Mouse (Mus musculus) midbrain, embryonic 10.5 days (tissue): ENCODE data around the gene Polr3e. TPM values are rescaled to one million over a fixed set of nuclear protein-coding genes. Genes with fewer than 3 reads are reported as not detected.

Experiments used
- DNase-seq: peaks from one replicate; pipeline ENCODE4 v3.0.0-alpha.2; 2017; ENCODE audit warnings: low spot score
- H3K27ac ChIP-seq: fragments of 300-500 bp; sonication (generic); replicated peaks from 2 replicates; pipeline ENCODE4 v1.5.1; 2016; ENCODE audit warnings: mild to moderate bottlenecking
- H3K27me3 ChIP-seq: fragments of 300-500 bp; sonication (generic); 2 replicates; pipeline ENCODE4 v1.6.1; 2016; ENCODE audit warnings: low read depth, mild to moderate bottlenecking; ENCODE audit not compliant: poor library complexity, severe bottlenecking
- H3K36me3 ChIP-seq: fragments of 300-500 bp; sonication (generic); 2 replicates; pipeline ENCODE4 v1.6.1; 2016; ENCODE audit warnings: mild to moderate bottlenecking, moderate library complexity
- H3K4me1 ChIP-seq: fragments of 300-500 bp; sonication (generic); 2 replicates; pipeline ENCODE4 v1.6.1; 2016
- H3K4me3 ChIP-seq: fragments of 300-500 bp; sonication (generic); 2 replicates; pipeline ENCODE4 v1.5.1; 2016; ENCODE audit warnings: mild to moderate bottlenecking, moderate library complexity
- H3K9me3 ChIP-seq: fragments of 300-500 bp; sonication (generic); replicated peaks from 2 replicates; pipeline ENCODE4 v1.6.1; 2016; ENCODE audit warnings: mild to moderate bottlenecking
- WGBS: fragments of 180-500 bp; shearing (Covaris S2); methylation state at CpG from one replicate; pipeline ENCODE4 v1.1.7; 2016; 5-methylcytosine and 5-hydroxymethylcytosine counted together
- polyA plus RNA-seq: library from polyadenylated mRNA; unstranded; fragments of >200 nt; fragmentation: Nextera tagmentation; extraction: Ambion mirVana; gene quantifications from 2 replicates; pipeline ENCODE4 v1.2.1, GENCODE M21; 2016

Polr3e gene
- polyA plus RNA-seq = 38.2 and 41.0 TPM in 2 replicates

DNA sequence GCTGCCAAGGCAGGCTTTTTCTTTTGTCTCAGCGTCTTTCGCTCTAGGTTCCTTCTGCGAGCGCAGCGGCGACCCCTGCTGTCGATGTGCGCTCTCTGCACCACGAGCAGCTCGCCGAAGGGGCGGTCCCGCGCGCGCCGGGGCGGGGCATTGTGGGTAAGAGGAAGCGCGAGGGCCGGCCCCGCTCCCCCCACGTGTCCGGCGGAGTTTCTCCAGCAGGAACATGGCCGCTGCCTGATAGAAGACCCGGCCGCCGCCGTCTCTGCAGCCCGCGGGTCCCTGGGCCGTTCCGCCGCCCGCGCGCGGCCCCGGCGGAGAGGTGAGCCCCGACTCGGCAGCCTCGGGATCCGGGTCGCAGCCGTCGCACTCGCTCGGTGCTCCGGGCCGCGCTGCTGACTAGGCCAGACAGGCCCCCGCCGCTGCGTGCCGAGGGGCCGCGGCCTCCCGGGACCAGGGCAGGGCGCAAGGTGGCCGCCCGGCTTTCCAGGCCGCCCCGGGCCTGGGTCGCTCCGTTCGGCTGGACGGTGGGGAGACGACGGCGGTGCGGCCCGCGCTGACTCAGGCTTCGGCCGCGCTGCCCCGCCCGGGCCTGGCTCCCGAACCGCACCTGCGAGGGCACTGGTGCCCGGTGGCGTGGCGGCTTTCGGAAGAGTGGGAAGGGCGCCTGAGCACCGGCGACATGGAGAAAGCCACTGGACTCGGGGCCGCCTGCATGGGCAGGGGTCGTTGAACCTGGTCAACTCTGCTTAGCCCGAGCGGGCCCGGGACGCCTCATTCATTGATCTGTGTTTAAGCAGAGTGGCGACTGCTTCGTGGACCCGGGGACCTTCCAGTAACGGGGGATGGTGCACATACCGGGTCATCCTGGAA is at the start of gene Polr3e:
TSS of gene Polr3e (plus strand) at position 153 of the 870 bp plus-strand sequence.
- Histone ChIP-seq H3K4me3 (peak within 1 kb of the TSS; percentile 83), H3K27me3 (no peaks in the 10 kb centered on the region), H3K36me3 (peaks cover 19% of the 10 kb centered on the region), H3K9me3 (no peaks in the 10 kb centered on the region), H3K27ac (peak within 1 kb of the TSS; percentile 93), H3K4me1 (peaks cover 34% of the 10 kb centered on the region)
- 0% methylated on average over 102 of the region's 102 CpGs for WGBS
- peak; percentile 99 for DNase-seq

- Histone ChIP-seq H3K27ac (no peak overlapping the region), H3K4me3 (no peak overlapping the region), H3K9me3 (no peaks in the 10 kb centered on the region), H3K36me3 (no peaks in the 10 kb centered on the region), H3K4me1 (peaks cover 24% of the 10 kb centered on the region), H3K27me3 (no peaks in the 10 kb centered on the region)
- DNase-seq = no peak
- 84% methylated on average over 5 of the region's 5 CpGs for WGBS
Measured at GRCm38 (mm10) chr7:120869883-120870282, 47.7 kb upstream of the Polr3e start.

DNA sequence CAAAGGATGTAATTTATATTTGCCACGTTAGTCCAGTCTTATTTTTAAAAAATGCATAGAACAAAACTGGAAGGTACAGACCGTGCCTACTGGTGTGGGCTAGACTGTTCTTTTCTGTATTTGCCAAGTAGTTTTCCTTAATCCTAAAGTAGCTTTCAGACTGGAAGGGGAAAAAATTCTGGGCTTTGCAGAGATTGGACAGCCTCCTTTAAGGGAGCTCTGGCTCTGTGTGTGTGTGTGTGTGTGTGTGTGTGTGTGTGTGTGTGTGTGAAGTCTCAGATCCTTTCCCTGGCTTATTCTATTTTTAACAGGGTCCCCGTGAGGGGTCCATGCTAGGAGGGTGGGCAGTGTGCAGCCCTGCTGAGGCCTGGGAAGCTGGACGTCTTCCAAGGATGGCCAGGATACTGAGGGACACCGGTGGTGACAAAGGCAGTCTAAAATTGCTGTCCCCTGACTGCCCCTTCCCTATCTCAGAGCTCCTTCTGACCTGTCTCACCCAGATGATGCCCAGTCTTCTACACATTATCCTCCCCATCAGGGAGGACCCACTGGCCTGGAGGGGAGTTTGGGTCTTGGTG is 47.0 kb upstream of the Polr3e start:
- no peak overlapping the region for H3K27ac ChIP-seq
- WGBS = 83% methylated on average over 5 of the region's 5 CpGs

GRCm38 (mm10) chr7:120873083-120873482 is 44.5 kb upstream of the Polr3e start:
- Histone ChIP-seq H3K9me3 (no peaks in the 10 kb centered on the region), H3K36me3 (no peaks in the 10 kb centered on the region), H3K27ac (no peak overlapping the region), H3K4me3 (no peak overlapping the region), H3K27me3 (no peaks in the 10 kb centered on the region), H3K4me1 (no peaks in the 10 kb centered on the region)
- DNase-seq = no peak
- WGBS = 84% methylated on average over 12 of the region's 12 CpGs

More for the DNA sequence above, 47.0 kb upstream of the Polr3e start:
- peaks cover 18% of the 10 kb centered on the region for H3K4me1 ChIP-seq
- H3K4me3 ChIP-seq = no peak overlapping the region
- H3K27me3 ChIP-seq = no peaks in the 10 kb centered on the region
- DNase-seq = no peak
- no peaks in the 10 kb centered on the region for H3K36me3 ChIP-seq
- H3K9me3 ChIP-seq = no peaks in the 10 kb centered on the region

DNA sequence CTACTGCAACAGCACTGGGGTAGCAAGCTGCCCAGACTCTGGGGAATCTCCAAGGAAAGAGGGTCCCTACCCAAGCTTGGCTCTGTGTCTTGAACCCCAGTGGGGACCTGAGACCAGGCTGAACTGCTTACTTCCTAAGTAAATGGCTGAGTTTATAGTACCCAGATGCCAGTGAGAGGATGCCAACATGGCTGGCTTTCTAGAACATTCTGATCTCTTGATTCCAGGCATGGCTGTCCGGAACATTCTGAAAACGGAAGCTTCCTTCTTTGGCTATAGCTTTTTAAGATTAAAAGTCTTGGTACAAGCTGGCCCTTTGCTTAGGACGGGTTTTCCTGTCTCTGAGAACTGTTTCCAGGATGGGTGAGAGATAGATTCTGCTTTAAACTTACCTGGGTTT is 43.5 kb upstream of the Polr3e start:
- Histone ChIP-seq H3K27ac (no peak overlapping the region), H3K4me1 (no peaks in the 10 kb centered on the region), H3K4me3 (no peak overlapping the region), H3K27me3 (no peaks in the 10 kb centered on the region), H3K9me3 (no peaks in the 10 kb centered on the region), H3K36me3 (no peaks in the 10 kb centered on the region)
- WGBS = 95% methylated on average over 3 of the region's 3 CpGs
- DNase-seq = no peak

DNA sequence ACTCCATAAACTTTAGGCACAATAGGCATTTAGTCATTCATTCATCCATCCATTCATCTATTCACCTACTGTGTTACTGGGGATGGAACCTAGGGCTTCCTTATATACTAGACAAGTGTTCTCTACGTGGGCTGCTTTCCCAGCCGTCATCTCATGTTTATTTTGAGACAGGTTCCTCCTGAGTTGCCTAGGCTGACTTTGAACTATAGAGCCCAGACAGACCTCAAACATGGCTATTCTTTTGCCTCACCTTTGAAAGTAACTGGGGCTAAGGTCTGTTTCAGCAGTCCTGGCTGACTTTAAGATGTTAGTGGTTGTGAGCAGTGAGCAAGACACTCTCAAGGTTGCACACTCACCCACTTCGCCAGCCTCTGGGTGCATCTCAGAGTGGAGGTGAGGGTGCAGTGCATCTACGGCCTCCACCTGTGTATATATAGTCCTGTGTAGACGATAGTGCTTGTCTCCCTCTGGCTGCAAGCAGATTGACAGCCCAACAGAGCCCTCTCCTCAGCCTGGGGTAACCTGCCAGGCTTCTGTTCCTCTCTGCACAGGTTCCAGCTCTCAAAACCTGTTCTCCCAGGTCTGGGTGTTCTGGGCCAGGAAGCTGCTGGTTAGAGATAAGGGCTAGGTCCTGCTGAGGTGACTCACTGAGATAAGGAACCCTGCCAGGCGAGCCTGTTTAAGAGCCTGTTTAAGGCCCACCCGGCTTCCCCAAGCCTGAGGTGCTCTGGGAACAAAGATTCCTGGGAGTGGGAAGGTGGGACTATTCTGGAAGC is 42.6 kb upstream of the Polr3e start:
- no peaks in the 10 kb centered on the region for H3K27me3 ChIP-seq
- H3K4me3 ChIP-seq = no peak overlapping the region
- no peaks in the 10 kb centered on the region for H3K4me1 ChIP-seq
- DNase-seq = no peak
- H3K27ac ChIP-seq = no peak overlapping the region
- WGBS = 79% methylated on average over 7 of the region's 7 CpGs
- H3K36me3 ChIP-seq = peaks cover 2% of the 10 kb centered on the region; the same call in 1 of the 2 replicates
- no peaks in the 10 kb centered on the region for H3K9me3 ChIP-seq

DNA sequence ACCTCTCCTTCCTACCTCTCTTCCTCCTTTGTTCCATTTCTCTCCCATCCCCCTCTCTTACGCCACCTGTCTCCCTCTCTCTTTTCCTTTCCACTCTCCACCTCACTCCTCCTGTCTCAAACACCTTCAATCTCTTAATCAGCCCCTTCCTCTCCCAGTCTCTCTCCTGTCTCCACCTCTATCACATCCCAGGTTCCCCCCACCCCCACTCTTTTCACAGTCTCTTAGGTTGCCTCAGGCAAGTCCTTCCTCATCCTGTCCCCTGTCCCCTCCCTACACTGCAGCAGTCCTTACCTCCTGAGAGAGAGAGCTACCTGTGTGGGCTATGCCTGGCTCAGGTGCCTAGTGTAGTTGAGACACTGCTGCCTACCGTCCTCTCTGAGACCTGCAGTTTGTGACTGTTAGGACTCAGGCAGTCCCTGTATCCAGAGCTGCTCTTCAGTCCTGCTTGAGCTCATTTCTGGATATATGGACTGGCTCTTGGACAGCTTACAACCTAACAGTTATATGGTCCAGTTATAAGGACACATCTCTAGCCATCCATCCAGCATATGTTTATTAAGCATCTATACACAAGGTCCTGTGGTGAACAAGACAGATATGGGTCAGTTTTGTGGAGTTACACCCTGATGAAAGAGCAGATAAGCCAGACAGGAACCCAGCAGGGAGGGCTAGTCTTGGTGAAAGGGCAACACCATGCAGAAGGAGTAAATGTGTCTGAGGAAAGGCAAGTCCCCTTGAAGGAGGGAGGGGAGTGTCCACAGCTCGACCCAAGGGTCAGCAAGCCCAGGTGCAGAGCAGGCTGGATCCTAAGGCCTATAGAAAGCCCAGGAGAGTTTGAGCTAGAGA is 41.8 kb upstream of the Polr3e start:
- no peak overlapping the region for H3K4me3 ChIP-seq
- no peaks in the 10 kb centered on the region for H3K27me3 ChIP-seq
- no peak for DNase-seq
- peaks cover 10% of the 10 kb centered on the region for H3K36me3 ChIP-seq
- H3K9me3 ChIP-seq = no peaks in the 10 kb centered on the region
- no peaks in the 10 kb centered on the region for H3K4me1 ChIP-seq
- 0 out of 2 replicates have a peak overlapping the region, but pooled peaks have one; percentile 6 for H3K27ac ChIP-seq
- 65% methylated on average over 3 of the region's 3 CpGs for WGBS

DNA sequence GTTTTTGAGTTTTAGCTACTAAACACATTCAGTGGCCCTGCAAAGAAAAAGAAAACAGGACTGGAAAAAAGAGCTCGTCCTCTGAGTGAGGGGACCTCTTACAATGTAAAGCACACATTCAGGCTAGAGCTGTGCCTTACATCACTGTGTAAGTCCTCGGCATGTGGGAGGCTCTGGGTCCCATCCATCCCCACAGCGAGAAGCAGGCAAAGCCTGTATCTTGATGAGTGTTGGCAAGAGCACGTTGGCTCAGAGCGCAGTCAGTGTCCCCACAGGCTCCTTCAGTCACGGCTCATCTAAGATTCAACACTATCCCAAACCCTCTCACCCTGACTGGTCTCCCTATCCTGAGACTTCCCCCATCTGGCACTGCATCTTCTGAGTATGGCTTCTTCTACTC is 39.3 kb upstream of the Polr3e start:
- no peaks in the 10 kb centered on the region for H3K27me3 ChIP-seq
- H3K4me3 ChIP-seq = no peak overlapping the region
- H3K9me3 ChIP-seq = no peaks in the 10 kb centered on the region
- no peaks in the 10 kb centered on the region for H3K4me1 ChIP-seq
- peaks cover 10% of the 10 kb centered on the region for H3K36me3 ChIP-seq
- no peak overlapping the region for H3K27ac ChIP-seq
- DNase-seq = no peak
- WGBS = 78% methylated on average over 6 of the region's 6 CpGs

DNA sequence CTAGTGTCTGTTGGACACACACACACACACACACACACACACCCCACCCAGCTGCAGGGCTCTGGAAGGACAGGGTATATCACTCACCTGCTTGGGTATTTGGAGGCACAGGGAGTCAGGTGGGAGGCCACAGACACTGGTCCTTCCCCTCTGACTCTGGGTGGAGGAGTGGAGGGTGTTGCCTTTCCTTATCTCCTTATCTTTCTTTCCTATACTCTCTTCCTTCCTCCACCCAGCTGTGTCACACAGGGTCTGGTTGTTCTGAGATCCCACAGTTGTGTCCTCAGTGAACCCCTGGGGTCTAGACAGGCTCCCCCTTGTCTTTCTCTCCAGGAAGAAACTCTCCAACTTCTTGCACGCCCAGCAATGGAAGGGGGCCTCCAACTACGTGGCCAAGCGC is 37.6 kb upstream of the Polr3e start:
- WGBS = 90% methylated on average over 3 of the region's 3 CpGs
- H3K27me3 ChIP-seq = no peaks in the 10 kb centered on the region

GRCm38 (mm10) chr7:120880770-120881169 is 36.8 kb upstream of the Polr3e start:
- peaks cover 35% of the 10 kb centered on the region for H3K36me3 ChIP-seq
- WGBS = 98% methylated on average over 4 of the region's 4 CpGs
- peaks cover 6% of the 10 kb centered on the region; the same call in 1 of the 2 replicates for H3K9me3 ChIP-seq

More for the DNA sequence above, 37.6 kb upstream of the Polr3e start:
- no peak for DNase-seq
- Histone ChIP-seq H3K4me1 (no peaks in the 10 kb centered on the region), H3K9me3 (peaks cover 6% of the 10 kb centered on the region; the same call in 1 of the 2 replicates), H3K36me3 (peaks cover 27% of the 10 kb centered on the region), H3K4me3 (no peak overlapping the region), H3K27ac (no peak overlapping the region)

GRCm38 (mm10) chr7:120881451-120881850 is 36.1 kb upstream of the Polr3e start:
- Histone ChIP-seq H3K36me3 (peaks cover 42% of the 10 kb centered on the region), H3K27me3 (no peaks in the 10 kb centered on the region), H3K27ac (no peak overlapping the region), H3K9me3 (peaks cover 6% of the 10 kb centered on the region; the same call in 1 of the 2 replicates), H3K4me1 (no peaks in the 10 kb centered on the region), H3K4me3 (no peak overlapping the region)
- DNase-seq = no peak
- 79% methylated on average over 2 of the region's 2 CpGs for WGBS

More at GRCm38 (mm10) chr7:120880770-120881169, 36.8 kb upstream of the Polr3e start:
- Histone ChIP-seq H3K4me1 (no peaks in the 10 kb centered on the region), H3K4me3 (no peak overlapping the region), H3K27ac (no peak overlapping the region), H3K27me3 (no peaks in the 10 kb centered on the region)
- no peak for DNase-seq

DNA sequence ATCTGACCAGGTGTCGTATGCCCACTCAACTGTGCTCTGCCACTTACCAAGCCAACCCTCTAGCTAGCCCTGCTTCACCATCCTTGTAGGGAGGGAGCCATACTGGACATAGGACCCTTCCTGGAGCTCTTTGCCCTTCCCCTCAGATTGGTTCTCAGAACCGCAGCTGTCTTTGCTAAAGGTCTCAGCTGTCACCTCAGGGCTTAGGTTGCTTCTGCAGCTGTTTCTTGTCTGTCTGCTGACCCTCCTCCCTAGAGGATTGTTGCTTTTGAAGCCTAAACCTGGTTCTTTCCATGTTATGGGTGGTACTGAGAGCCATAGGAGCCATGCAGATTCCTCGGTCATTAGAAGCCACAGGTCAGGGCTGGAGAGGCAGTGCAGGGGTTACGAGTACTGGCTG is 34.9 kb upstream of the Polr3e start:
- H3K36me3 ChIP-seq = peaks cover 54% of the 10 kb centered on the region
- WGBS = 84% methylated on average over 4 of the region's 4 CpGs
- DNase-seq = no peak

More for the DNA sequence above, 34.9 kb upstream of the Polr3e start:
- H3K27me3 ChIP-seq = no peaks in the 10 kb centered on the region
- H3K27ac ChIP-seq = no peak overlapping the region
- no peaks in the 10 kb centered on the region for H3K4me1 ChIP-seq
- H3K9me3 ChIP-seq = peaks cover 6% of the 10 kb centered on the region; the same call in 1 of the 2 replicates
- no peak overlapping the region for H3K4me3 ChIP-seq
